Mouse (Mus musculus) forebrain, embryonic 14.5 days (tissue): ENCODE data around the gene Hdac10. TPM values are rescaled to one million over a fixed set of nuclear protein-coding genes. Genes with fewer than 3 reads are reported as not detected.

Experiments
- ATAC-seq: fragments of 200-750 bp; cut with Nextera tagmentation; 2 replicates; pipeline ENCODE4 v1.8.0; 2017; ENCODE audit warnings: mild to moderate bottlenecking, moderate library complexity
- DNase-seq: peaks from one replicate; pipeline ENCODE4 v3.0.0-alpha.2; 2015; ENCODE audit warnings: low spot score
- H3K27ac ChIP-seq: fragments of 300-500 bp; sonication (generic); 2 replicates; pipeline ENCODE4 v1.5.1; 2014; ENCODE audit warnings: low read depth, mild to moderate bottlenecking, control low read depth, low read length, moderate library complexity
- H3K27me3 ChIP-seq: fragments of 300-500 bp; sonication (generic); replicated peaks from 2 replicates; pipeline ENCODE4 v1.6.1; 2014; ENCODE audit warnings: low read length, control low read depth, mixed read lengths; ENCODE audit not compliant: control insufficient read depth, insufficient read depth
- H3K36me3 ChIP-seq: fragments of 300-500 bp; sonication (generic); 2 replicates; pipeline ENCODE4 v1.6.1; 2014; ENCODE audit warnings: low read length, control low read depth; ENCODE audit not compliant: control insufficient read depth, insufficient read depth
- H3K4me1 ChIP-seq: fragments of 300-500 bp; sonication (generic); 2 replicates; pipeline ENCODE4 v1.6.1; 2014; ENCODE audit warnings: antibody characterized with exemption, low read length, control low read depth; ENCODE audit not compliant: control insufficient read depth, insufficient read depth
- H3K4me2 ChIP-seq: fragments of 300-500 bp; sonication (generic); 2 replicates; pipeline ENCODE4 v1.6.1; 2014; ENCODE audit warnings: mild to moderate bottlenecking, control low read depth, low read length
- H3K4me3 ChIP-seq: fragments of 300-500 bp; sonication (generic); 2 replicates; pipeline ENCODE4 v1.5.1; 2014; ENCODE audit warnings: low read depth, low read length, control low read depth
- H3K9ac ChIP-seq: fragments of 300-500 bp; sonication (generic); 2 replicates; pipeline ENCODE4 v1.6.1; 2014; ENCODE audit warnings: mild to moderate bottlenecking, low read length, control low read depth, moderate library complexity
- H3K9me3 ChIP-seq: fragments of 300-500 bp; sonication (generic); replicated peaks from 2 replicates; pipeline ENCODE4 v1.6.1; 2016; ENCODE audit warnings: low read length, control low read depth, mixed read lengths; ENCODE audit not compliant: control insufficient read depth
- WGBS: fragments of 180-500 bp; shearing (Covaris S2); extraction: QIAGEN DNeasy Blood & Tissue Kit; methylation state at CpG from one replicate; pipeline ENCODE4 v1.1.7; 2014; 5-methylcytosine and 5-hydroxymethylcytosine counted together
- polyA plus RNA-seq: library from polyadenylated mRNA; unstranded; fragments of >200 nt; fragmentation: Nextera tagmentation; extraction: Ambion mirVana; gene quantifications from 2 replicates; pipeline ENCODE4 v1.2.1, GENCODE M21; 2014

Hdac10 gene
- polyA plus RNA-seq, 1 experiment from 2014 or later = 18.4 TPM

- Histone ChIP-seq H3K4me2 (no peak overlapping the region), H3K4me1 (peaks cover 23% of the 10 kb centered on the region), H3K36me3 (peaks cover 41% of the 10 kb centered on the region), H3K4me3 (no peak overlapping the region), H3K27me3 (no peaks in the 10 kb centered on the region), H3K9ac (0 out of 2 replicates have a peak overlapping the region, but pooled peaks have one; percentile 6), H3K9me3 (no peaks in the 10 kb centered on the region), H3K27ac (peak overlapping the region; percentile 67; the same call in 1 of the 2 replicates)
- ATAC-seq (no peak), DNase-seq (peak; percentile 69)
Measured at GRCm38 (mm10) chr15:89152312-89152711, 23.8 kb upstream of the Hdac10 start.

DNA sequence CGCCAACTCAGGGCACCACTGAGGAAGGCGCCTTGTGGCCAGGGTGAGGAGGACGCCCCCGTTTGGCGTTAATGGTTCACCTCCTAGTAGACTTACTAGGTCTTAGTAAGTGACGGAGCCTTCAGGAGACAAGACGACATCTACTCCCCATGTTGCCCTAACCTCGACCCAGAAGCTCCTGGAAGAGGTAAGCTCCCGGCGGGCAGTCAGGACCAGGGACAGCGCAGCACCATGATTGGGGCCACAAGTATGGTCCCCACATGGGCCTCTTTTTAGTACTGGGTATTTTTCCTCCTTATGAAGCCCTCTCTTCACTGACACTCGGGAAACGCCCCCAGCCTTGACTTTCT is 21.5 kb upstream of the Hdac10 start:
- DNase-seq (peak; percentile 41), ATAC-seq (0 out of 2 replicates have a peak, but pooled peaks have one; percentile 4)
- H3K36me3 ChIP-seq = peaks cover 28% of the 10 kb centered on the region
- peaks cover 27% of the 10 kb centered on the region for H3K4me1 ChIP-seq
- no peaks in the 10 kb centered on the region for H3K9me3 ChIP-seq
- H3K9ac ChIP-seq = peak overlapping the region; percentile 90
- H3K27ac ChIP-seq = peak overlapping the region; percentile 90
- no peaks in the 10 kb centered on the region for H3K27me3 ChIP-seq
- peak overlapping the region; percentile 82 for H3K4me2 ChIP-seq
- H3K4me3 ChIP-seq = peak overlapping the region; percentile 74
- WGBS = 6% methylated on average over 13 of the region's 13 CpGs

DNA sequence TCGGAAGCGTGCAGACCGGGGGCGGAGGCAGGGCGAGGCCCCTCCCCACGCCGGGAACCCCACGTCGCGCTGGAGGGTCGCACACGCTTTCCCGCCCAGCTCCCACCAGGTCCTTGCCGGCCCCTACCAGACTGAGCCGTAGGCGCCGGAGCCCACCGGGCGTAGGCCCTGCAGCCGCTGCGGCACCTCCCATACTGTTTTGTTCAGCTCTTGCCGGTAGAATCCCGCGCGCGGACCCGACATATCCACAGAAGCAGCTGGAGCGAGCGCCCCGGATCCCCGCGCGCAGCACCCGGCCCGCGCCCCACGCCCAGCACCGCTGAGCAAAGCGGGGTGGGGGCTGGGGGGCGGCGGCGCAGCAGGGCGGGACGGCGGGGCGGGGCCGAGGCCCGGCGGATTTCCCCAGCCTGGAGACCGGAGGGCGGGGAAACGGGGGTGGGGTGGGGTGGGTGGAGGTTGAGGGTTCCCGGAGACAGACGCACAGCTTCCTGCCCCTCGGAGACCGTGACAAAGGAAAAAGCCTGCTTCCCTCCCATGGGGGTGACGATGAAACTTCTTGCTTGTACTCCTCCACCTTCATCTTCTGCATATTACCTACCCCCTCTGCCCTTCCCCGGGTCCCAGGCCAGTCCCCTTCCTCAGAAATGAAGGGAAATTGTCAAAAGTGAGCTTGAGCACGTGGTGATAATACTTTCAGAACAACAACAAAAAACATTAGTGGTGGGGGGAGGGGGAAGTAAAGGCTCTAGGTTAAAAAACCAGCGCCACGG is 21.0 kb upstream of the Hdac10 start, which contains the start of gene Mapk11:
Gene Mapk11, minus strand, starts transcription at position 358 of the 770 bp plus-strand sequence.
- Histone ChIP-seq H3K27ac (peak within 1 kb of the TSS; percentile 90), H3K9me3 (no peaks in the 10 kb centered on the region), H3K27me3 (no peaks in the 10 kb centered on the region), H3K9ac (peak within 1 kb of the TSS; percentile 90), H3K36me3 (peaks cover 28% of the 10 kb centered on the region), H3K4me1 (peaks cover 27% of the 10 kb centered on the region), H3K4me3 (peak within 1 kb of the TSS; percentile 74), H3K4me2 (peak within 1 kb of the TSS; percentile 82)
- 2% methylated on average over 31 of the region's 61 CpGs for WGBS
- DNase-seq = peak; percentile 72
- ATAC-seq = peak; percentile 82

DNA sequence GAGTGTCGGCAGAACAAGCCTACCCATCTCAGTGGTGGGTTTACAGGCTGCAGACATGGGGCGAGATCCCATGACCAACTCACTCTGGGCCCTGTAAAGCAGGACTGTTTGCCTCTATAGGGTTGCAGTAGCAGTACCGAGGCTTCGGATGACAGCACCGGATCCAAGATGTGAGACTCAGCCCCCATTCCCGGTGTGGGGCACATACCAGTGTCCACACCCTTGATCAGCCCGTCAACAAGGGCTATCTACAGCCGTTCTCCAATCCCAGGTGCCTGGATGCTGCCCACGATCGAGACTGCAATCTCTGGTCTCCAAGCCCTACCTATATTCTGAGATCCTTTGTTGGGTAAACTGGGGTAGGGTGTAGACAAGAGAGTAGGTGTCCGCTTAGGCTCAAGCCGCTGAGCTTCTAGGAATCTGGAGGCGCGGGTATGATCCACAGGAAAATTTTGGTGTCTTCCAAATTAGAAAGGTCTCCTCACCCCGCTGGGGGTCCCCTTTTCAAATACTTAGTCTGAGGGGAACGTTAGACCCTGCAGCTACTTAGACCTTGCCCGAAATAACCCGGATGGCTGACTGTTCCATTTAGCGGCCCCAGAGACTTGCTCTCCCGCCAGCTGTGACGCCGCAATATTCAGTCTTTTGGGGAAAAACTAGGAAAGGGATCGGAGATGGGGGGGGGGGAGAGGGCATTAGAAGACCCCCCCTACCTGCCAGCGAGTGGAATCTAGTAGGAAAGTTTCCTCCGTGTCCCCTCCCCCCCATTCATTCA is 20.2 kb upstream of the Hdac10 start:
- Histone ChIP-seq H3K27ac (peak overlapping the region; percentile 90), H3K4me1 (peaks cover 27% of the 10 kb centered on the region), H3K9ac (peak overlapping the region; percentile 90), H3K4me2 (peak overlapping the region; percentile 82), H3K27me3 (no peaks in the 10 kb centered on the region), H3K4me3 (peak overlapping the region; percentile 74), H3K36me3 (peaks cover 26% of the 10 kb centered on the region), H3K9me3 (no peaks in the 10 kb centered on the region)
- WGBS = 4% methylated on average over 25 of the region's 25 CpGs
- peak; percentile 28 for DNase-seq
- ATAC-seq = peak; percentile 35

GRCm38 (mm10) chr15:89147895-89148294 is 19.4 kb upstream of the Hdac10 start:
- Histone ChIP-seq H3K36me3 (peaks cover 28% of the 10 kb centered on the region), H3K9ac (peak overlapping the region; percentile 90; the same call in 1 of the 2 replicates), H3K4me3 (peak overlapping the region; percentile 74), H3K4me2 (peak overlapping the region; percentile 82), H3K4me1 (peaks cover 27% of the 10 kb centered on the region), H3K9me3 (no peaks in the 10 kb centered on the region), H3K27me3 (no peaks in the 10 kb centered on the region), H3K27ac (no peak overlapping the region)
- 45% methylated on average over 4 of the region's 4 CpGs for WGBS
- DNase-seq (no peak), ATAC-seq (no peak)

GRCm38 (mm10) chr15:89147456-89147855 is 19.0 kb upstream of the Hdac10 start:
- ATAC-seq (no peak), DNase-seq (peak; percentile 15)
- Histone ChIP-seq H3K36me3 (peaks cover 33% of the 10 kb centered on the region), H3K4me1 (peaks cover 26% of the 10 kb centered on the region), H3K9ac (peak overlapping the region; percentile 66), H3K4me3 (peak overlapping the region; percentile 74), H3K27me3 (no peaks in the 10 kb centered on the region), H3K27ac (no peak overlapping the region), H3K9me3 (no peaks in the 10 kb centered on the region), H3K4me2 (peak overlapping the region; percentile 82)
- 20% methylated on average over 10 of the region's 10 CpGs for WGBS

DNA sequence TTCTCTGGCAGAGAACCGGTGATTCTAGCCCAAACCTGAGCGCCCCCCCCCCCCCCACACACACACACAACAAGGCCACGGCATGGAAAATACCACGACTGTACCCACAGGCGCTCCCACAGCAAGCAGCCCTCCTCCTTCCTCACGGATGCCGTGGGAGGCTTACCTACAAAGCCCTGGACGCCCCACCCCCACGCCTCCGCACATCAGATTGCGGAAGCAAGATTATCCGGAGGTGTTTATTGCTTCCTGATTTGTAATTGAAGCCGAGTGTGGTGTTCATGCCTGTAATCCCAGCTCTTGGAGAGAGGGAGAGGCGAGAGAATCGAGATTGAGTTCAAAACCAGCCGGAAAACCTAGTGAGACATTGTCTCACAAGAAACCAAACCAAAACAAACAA is 18.5 kb upstream of the Hdac10 start:
- WGBS = 10% methylated on average over 16 of the region's 16 CpGs
- Histone ChIP-seq H3K4me3 (peak overlapping the region; percentile 74), H3K36me3 (peaks cover 33% of the 10 kb centered on the region), H3K4me1 (peaks cover 22% of the 10 kb centered on the region), H3K9me3 (no peaks in the 10 kb centered on the region), H3K27ac (peak overlapping the region; percentile 63), H3K27me3 (no peaks in the 10 kb centered on the region), H3K4me2 (peak overlapping the region; percentile 82), H3K9ac (peak overlapping the region; percentile 66)
- DNase-seq (peak; percentile 42), ATAC-seq (no peak)

DNA sequence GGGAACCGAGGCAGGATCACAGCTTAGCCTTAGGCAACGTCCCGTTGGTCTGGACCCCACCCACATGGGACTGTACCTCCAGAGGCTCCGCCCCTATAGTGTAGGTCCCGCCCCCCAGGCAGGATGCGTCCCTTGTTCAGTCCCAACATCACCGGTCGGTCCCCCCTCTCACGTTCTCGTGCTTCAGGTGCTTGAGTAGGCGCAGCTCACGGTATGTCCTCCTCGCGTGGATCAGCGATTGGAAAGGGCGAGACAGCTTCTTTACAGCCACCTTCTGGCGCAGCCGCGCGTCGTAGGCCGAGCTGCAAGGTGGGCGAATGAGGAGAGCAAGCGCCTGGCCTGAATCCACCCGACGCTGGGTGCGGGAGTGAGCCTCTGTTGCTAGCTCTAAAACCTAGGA is 18.0 kb upstream of the Hdac10 start:
- peaks cover 33% of the 10 kb centered on the region for H3K36me3 ChIP-seq
- H3K4me1 ChIP-seq = peaks cover 21% of the 10 kb centered on the region
- 3% methylated on average over 27 of the region's 27 CpGs for WGBS
- H3K4me3 ChIP-seq = peak overlapping the region; percentile 74
- H3K4me2 ChIP-seq = peak overlapping the region; percentile 82
- H3K27me3 ChIP-seq = no peaks in the 10 kb centered on the region
- peak overlapping the region; percentile 66 for H3K9ac ChIP-seq
- no peaks in the 10 kb centered on the region for H3K9me3 ChIP-seq
- H3K27ac ChIP-seq = peak overlapping the region; percentile 63
- ATAC-seq = peak; percentile 14; the same call in 1 of the 2 replicates
- peak; percentile 62 for DNase-seq
